8 mouse cellular contexts compared by ENCODE assay signal in genomic region chr12:110991361-110992127, GRCm38 (mm10). TPM values are rescaled to one million over a fixed set of nuclear protein-coding genes. Genes with fewer than 3 reads are reported as not detected.
A peak's percentile ranks its signal among the peaks of the same experiment; 100 is the strongest.
DNase-seq lines count a peak whose midpoint lies in the region; TF ChIP-seq lines count a peak whose summit lies in the region.

No protein-coding gene starts in this region.

- intact Hi-C loops in heart, postnatal 25 days (cut with DNase I), result loop anchor here (1.0 to 5.0 kb wide), 2 partner anchors 55 to 144 kb away; no protein-coding TSS in a partner anchor

- TF ChIP-seq CTCF in layer of hippocampus, adult 2 months (conservative IDR thresholded peaks at IDR 0.05), result peak; percentile 60

- no peaks in the 10 kb centered on the region for H3K79me2 ChIP-seq in macrophage (ENCODE audit: inconsistent target)

- WGBS in forebrain, embryonic 10.5 days, result 2% methylated on average over 23 of the region's 23 CpGs
- WGBS in macrophage (ENCODE audit: missing documents), result 7% methylated on average over 23 of the region's 23 CpGs

- H3K4me3 ChIP-seq in forebrain, embryonic 10.5 days, result peak overlapping the region; percentile 62
- peak overlapping the region; percentile 55 for H3K4me3 ChIP-seq in layer of hippocampus, adult 2 months
- peak overlapping the region; percentile 40 for H3K4me3 ChIP-seq in macrophage (ENCODE audit: inconsistent target)

- peak; percentile 88 for DNase-seq in MN1 (ENCODE audit: low spot score)
- DNase-seq in c-Kit-positive CD71-positive TER-119-negative erythroid progenitor cells, embryonic 14.5 days (ENCODE audit: low read depth), result peak; percentile 91
- peak; percentile 88 for DNase-seq in forebrain, embryonic 10.5 days (ENCODE audit: extremely low spot score, low spot score)
- DNase-seq in heart, postnatal 25 days (ENCODE audit: low spot score), result peak; percentile 42
- DNase-seq in layer of hippocampus, adult 2 months (ENCODE audit: low spot score in 2 of 2), result peak in 1 of 2 experiments; percentile 41
- DNase-seq in right cerebral cortex, postnatal 14 days, result peak; percentile 75
- DNase-seq in urinary bladder, postnatal 36 days (ENCODE audit: low spot score in 2 of 2), result peak; percentile 64 to 81

- H3K4me1 ChIP-seq in forebrain, embryonic 10.5 days, result peaks cover 26% of the 10 kb centered on the region

- no peaks in the 10 kb centered on the region for H3K36me3 ChIP-seq in forebrain, embryonic 10.5 days (replicated peaks)
- no peaks in the 10 kb centered on the region for H3K36me3 ChIP-seq in macrophage (ENCODE audit: inconsistent target)

- H3K27ac ChIP-seq in forebrain, embryonic 10.5 days, result peak overlapping the region; percentile 92
- peak overlapping the region; percentile 75 for H3K27ac ChIP-seq in layer of hippocampus, adult 2 months
- peak overlapping the region; percentile 65 for H3K27ac ChIP-seq in macrophage

- H3K27me3 ChIP-seq in forebrain, embryonic 10.5 days (ENCODE audit: poor library complexity, severe bottlenecking), result no peaks in the 10 kb centered on the region

- H3K9me3 ChIP-seq in forebrain, embryonic 10.5 days, result no peaks in the 10 kb centered on the region

RNA-seq across cellular contexts. Expression of gene Ankrd9, which starts 12.7 kb away (rescaled TPM):
- 20.4 and 20.8 TPM in 2 replicates for polyA plus RNA-seq in forebrain, embryonic 10.5 days (2016; fragmentation: Nextera tagmentation; extraction: Ambion mirVana)
- total RNA-seq in heart, postnatal 25 days (2021), result 10 to 100 TPM; 66.8 to 71.8 TPM
- total RNA-seq in layer of hippocampus, adult 2 months (2021), result 10 to 100 TPM; 10.8 to 14.1 TPM
- 1 to 10 TPM in 17 of 26 experiments, under 1 TPM in 9; 0.30 to 5.8 (median 1.7) TPM for total RNA-seq in macrophage (2018; cell fraction: chromatin; rRNA removed)
- total RNA-seq in macrophage (2018; cell fraction: cytosol; rRNA removed), result 1 to 10 TPM in 22 of 26 experiments, under 1 TPM in 4; 0.83 to 3.3 (median 1.9) TPM
- 1 to 10 TPM in 23 of 26 experiments, under 1 TPM in 3; 0.87 to 9.1 (median 1.8) TPM for total RNA-seq in macrophage (2018; cell fraction: nucleus; rRNA removed)
- 0.77 to 4.1 TPM (median 2.4 TPM) in 3 replicates for polyA plus RNA-seq in macrophage (2018)

RNA-seq across cellular contexts. Expression of gene Rcor1, which starts 47.6 kb away (rescaled TPM):
- 7.0 and 8.4 TPM in 2 replicates for polyA plus RNA-seq in forebrain, embryonic 10.5 days (2016; fragmentation: Nextera tagmentation; extraction: Ambion mirVana)
- 10 to 100 TPM; 14.8 to 17.4 TPM for total RNA-seq in heart, postnatal 25 days (2021)
- 10 to 100 TPM; 15.6 to 19.3 TPM for total RNA-seq in layer of hippocampus, adult 2 months (2021)
- total RNA-seq in macrophage (2018; cell fraction: chromatin; rRNA removed), result 10 to 100 TPM; 10.2 to 46.2 (median 38.7) TPM
- 10 to 100 TPM; 20.2 to 42.9 (median 30.3) TPM for total RNA-seq in macrophage (2018; cell fraction: cytosol; rRNA removed)
- 10 to 100 TPM; 18.4 to 63.4 (median 41.9) TPM for total RNA-seq in macrophage (2018; cell fraction: nucleus; rRNA removed)
- polyA plus RNA-seq in macrophage (2018), result 22.6 to 25.5 TPM (median 23.9 TPM) in 3 replicates

Comparison
In these comparisons a context has a peak if more than half of its experiments do, and no peak if none do; other contexts are left out.
1. RNA of gene Ankrd9, which starts 12.7 kb away (total RNA-seq): 66.8 to 71.8 TPM in heart, postnatal 25 days; 10.8 to 14.1 TPM in layer of hippocampus, adult 2 months; every median in the first group is over 4 times any median in the second.
2. Peak in every context shown above with its lines, with median percentiles within 50 percentile points of each other: H3K27ac ChIP-seq and H3K4me3 ChIP-seq.